Mouse (Mus musculus): ENCODE data around the gene Fcor. TPM values are rescaled to one million over a fixed set of nuclear protein-coding genes. Genes with fewer than 3 reads are reported as not detected.

The Fcor gene
- total RNA-seq, 2 experiments from 2014 or later = 23.0 to 24.6 TPM

DNA sequence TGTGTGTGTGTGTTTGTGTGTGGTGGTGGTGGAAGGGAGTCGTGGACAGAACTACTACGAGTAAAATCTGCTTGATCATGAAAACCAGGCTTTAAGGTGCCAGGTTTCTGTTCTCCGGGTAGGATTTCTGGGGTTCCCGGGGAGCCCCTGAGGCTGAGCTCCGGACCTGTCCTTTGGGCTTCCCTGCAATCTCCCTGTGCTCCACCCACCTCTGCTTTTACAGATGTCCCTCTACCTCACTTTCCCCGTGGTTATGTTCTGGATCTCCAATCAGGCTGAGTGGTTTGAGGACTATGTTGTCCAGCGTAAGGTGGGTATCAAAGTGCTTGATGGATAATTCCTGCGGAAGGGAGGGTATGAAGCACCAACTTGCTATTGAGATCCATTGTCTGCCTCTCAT, 50.0 kb downstream of the Fcor start:
- DNase-seq (ENCODE audit: low spot score in 2 of 2) = no peak

- DNase-seq (ENCODE audit: low spot score in 2 of 2) = peak; percentile 98 to 99
Measured at GRCm38 (mm10) chr8:3621199-3621970, 50.8 kb downstream of the Fcor start, which contains the start of the genes Xab2 and Pet100. TSS of gene Xab2 (minus strand) at chr8:3621316. TSS of gene Pet100 (plus strand) at chr8:3621548.

Other genes starting within 250 kb of the Fcor start
- 1 to 10 TPM in 1 of 2 experiments, under 1 TPM in 1; 0.87 to 1.7 TPM for gene Pex11g, start 204.7 kb downstream of the Fcor start, total RNA-seq (2021)
- under 1 TPM; 0.20 to 0.32 TPM for gene Tex45, start 201.5 kb downstream of the Fcor start, total RNA-seq (2021)
- 10 to 100 TPM; 27.7 to 29.0 TPM for gene Zfp358, start 179.2 kb downstream of the Fcor start, total RNA-seq (2021)
- gene Mcoln1, start 171.9 kb downstream of the Fcor start, total RNA-seq (2021) = 10 to 100 TPM; 66.2 to 79.4 TPM
- gene Pnpla6, start 157.0 kb downstream of the Fcor start, total RNA-seq (2021) = 10 to 100 TPM; 67.7 to 76.2 TPM
- gene C330021F23Rik, start 104.4 kb downstream of the Fcor start, total RNA-seq (2021) = not detected
- gene Camsap3, start 85.1 kb downstream of the Fcor start, total RNA-seq (2021) = 10 to 100 TPM; 58.1 to 68.1 TPM
- gene Xab2, start 51.0 kb downstream of the Fcor start, total RNA-seq (2021) = 10 to 100 TPM; 33.9 to 34.1 TPM
- 100 to 1,000 TPM in 1 of 2 experiments, 10 to 100 TPM in 1; 83.3 to 101 TPM for gene Pet100, start 50.8 kb downstream of the Fcor start, total RNA-seq (2021)
- gene Pcp2, start 46.8 kb downstream of the Fcor start, total RNA-seq (2021) = not detected
- gene Stxbp2, start 41.4 kb downstream of the Fcor start, total RNA-seq (2021) = 10 to 100 TPM; 50.2 to 61.8 TPM
- 1 to 10 TPM; 1.1 TPM for gene Retn, start 16.6 kb downstream of the Fcor start, total RNA-seq (2021)
- gene Mcemp1, start 6.6 kb downstream of the Fcor start, total RNA-seq (2021) = under 1 TPM; 0.38 to 0.39 TPM
- gene Trappc5, start 3.9 kb upstream of the Fcor start, total RNA-seq (2021) = 10 to 100 TPM; 31.5 to 34.4 TPM
- not detected for gene Fcer2a, start 21.8 kb upstream of the Fcor start, total RNA-seq (2021)
- not detected for gene Clec4g, start 48.3 kb upstream of the Fcor start, total RNA-seq (2021)
- gene Cd209a, start 76.6 kb upstream of the Fcor start, total RNA-seq (2021) = not detected
- not detected for gene Cd209e, start 181.9 kb upstream of the Fcor start, total RNA-seq (2021)
- not detected for gene Cd209d, start 206.2 kb upstream of the Fcor start, total RNA-seq (2021)